Mouse (Mus musculus) small intestine, adult 2 months (tissue): Measurements from ENCODE around the gene 1810049J17Rik.

Experiments
- CTCF ChIP-seq: fragments of 200-500 bp; IDR thresholded peaks from 2 replicates; pipeline ENCODE4 v1.5.1; 2012; ENCODE audit warnings: low read depth, mild to moderate bottlenecking, control low read depth, inconsistent platforms, low read length, moderate library complexity, mixed read lengths; ENCODE audit not compliant: insufficient replicate concordance, insufficient read length; ENCODE audit errors: extremely low read depth
- POLR2A ChIP-seq: fragments of 200-500 bp; IDR thresholded peaks from 2 replicates; pipeline ENCODE4 v1.6.1; 2012; ENCODE audit warnings: low read depth, mild to moderate bottlenecking, control low read depth, inconsistent platforms, low read length, moderate library complexity

GRCm38 (mm10) chr15:12346916-12347315 lies 25.2 kb upstream of the 1810049J17Rik start:
- TF ChIP-seq CTCF (no peak), POLR2A (no peak)
